Mouse (Mus musculus): ENCODE measurements around the gene Gar1. TPM values are rescaled to one million over a fixed set of nuclear protein-coding genes. Genes with fewer than 3 reads are reported as not detected.

Gene Gar1
- polyA plus RNA-seq, 1 experiment from 2014 or later, result 44.4 TPM

GRCm38 (mm10) chr3:129793801-129794200 is 37.4 kb downstream of the Gar1 start:
- H3K4me3 ChIP-seq (ENCODE audit: low read depth, low read length), result no peak overlapping the region
- WGBS, result 91% methylated on average over 5 of the region's 5 CpGs
- no peak for DNase-seq (ENCODE audit: low spot score)
- ATAC-seq (ENCODE audit: low FRiP score), result no peak
- no peaks in the 10 kb centered on the region for H3K4me1 ChIP-seq (replicated peaks; ENCODE audit: control insufficient read depth, insufficient read depth, low read length)
- H3K36me3 ChIP-seq (ENCODE audit: control insufficient read depth, insufficient read depth, low read length), result no peaks in the 10 kb centered on the region
- no peaks in the 10 kb centered on the region for H3K27me3 ChIP-seq (ENCODE audit: control insufficient read depth, insufficient read depth, low read length)
- H3K27ac ChIP-seq (ENCODE audit: low read depth, low read length), result no peak overlapping the region
- H3K9ac ChIP-seq (ENCODE audit: low read depth, low read length), result no peak overlapping the region
- no peak overlapping the region for H3K4me2 ChIP-seq (replicated peaks; ENCODE audit: low read depth, low read length)
- no peaks in the 10 kb centered on the region for H3K9me3 ChIP-seq (ENCODE audit: control insufficient read depth, low read length)

- Histone ChIP-seq H3K36me3 (ENCODE audit: control insufficient read depth, insufficient read depth, low read length) (no peaks in the 10 kb centered on the region), H3K4me3 (ENCODE audit: low read depth, low read length) (no peak overlapping the region), H3K9ac (ENCODE audit: low read depth, low read length) (no peak overlapping the region), H3K4me2 (replicated peaks; ENCODE audit: low read depth, low read length) (no peak overlapping the region), H3K27ac (ENCODE audit: low read depth, low read length) (no peak overlapping the region), H3K9me3 (ENCODE audit: control insufficient read depth, low read length) (no peaks in the 10 kb centered on the region), H3K27me3 (ENCODE audit: control insufficient read depth, insufficient read depth, low read length) (no peaks in the 10 kb centered on the region), H3K4me1 (replicated peaks; ENCODE audit: control insufficient read depth, insufficient read depth, low read length) (no peaks in the 10 kb centered on the region)
- WGBS, result 91% methylated on average over 3 of the region's 3 CpGs
- peak; percentile 10 for DNase-seq (ENCODE audit: low spot score)
- ATAC-seq (ENCODE audit: low FRiP score), result no peak
Observed at GRCm38 (mm10) chr3:129782746-129783145, 48.5 kb downstream of the Gar1 start.

DNA sequence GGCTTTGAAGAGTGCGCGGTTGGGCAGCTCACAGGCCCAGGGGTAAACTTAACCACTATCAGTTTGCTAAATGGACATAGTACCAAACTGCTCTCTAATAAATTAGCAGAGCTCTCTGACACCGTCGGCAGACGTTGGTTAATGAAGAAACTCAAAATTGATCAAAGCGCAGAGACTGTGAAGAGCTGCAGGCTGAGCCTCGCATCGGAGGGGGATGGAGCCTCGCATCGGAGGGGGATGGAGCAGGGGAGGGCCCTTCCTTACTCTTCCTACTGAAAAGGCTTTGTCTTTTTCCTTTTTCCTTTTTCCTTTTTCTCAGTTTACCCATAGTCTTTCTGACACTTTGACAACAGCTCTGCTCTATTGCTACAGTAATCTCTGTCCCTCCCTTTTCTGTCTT is 49.8 kb downstream of the Gar1 start:
- DNase-seq (ENCODE audit: low spot score) (no peak), ATAC-seq (ENCODE audit: low FRiP score) (no peak)
- Histone ChIP-seq H3K9me3 (ENCODE audit: control insufficient read depth, low read length) (no peaks in the 10 kb centered on the region), H3K36me3 (ENCODE audit: control insufficient read depth, insufficient read depth, low read length) (no peaks in the 10 kb centered on the region), H3K27ac (ENCODE audit: low read depth, low read length) (no peak overlapping the region), H3K9ac (ENCODE audit: low read depth, low read length) (no peak overlapping the region), H3K4me3 (ENCODE audit: low read depth, low read length) (no peak overlapping the region), H3K27me3 (ENCODE audit: control insufficient read depth, insufficient read depth, low read length) (no peaks in the 10 kb centered on the region), H3K4me2 (replicated peaks; ENCODE audit: low read depth, low read length) (no peak overlapping the region), H3K4me1 (replicated peaks; ENCODE audit: control insufficient read depth, insufficient read depth, low read length) (no peaks in the 10 kb centered on the region)
- WGBS, result 52% methylated on average over 10 of the region's 10 CpGs

Other genes starting within 250 kb of the Gar1 start
- 1.4 and 2.0 TPM in 2 replicates for gene Egf, start 76.1 kb downstream of the Gar1 start, polyA plus RNA-seq (2014; fragmentation: Nextera tagmentation; extraction: Ambion mirVana)
- gene Lrit3, start 27.4 kb downstream of the Gar1 start, polyA plus RNA-seq (2014; fragmentation: Nextera tagmentation; extraction: Ambion mirVana), result not detected in 2 replicates
- gene Rrh, start 8.8 kb downstream of the Gar1 start, polyA plus RNA-seq (2014; fragmentation: Nextera tagmentation; extraction: Ambion mirVana), result 0.20 TPM in 1 of 2 replicates, not detected in the other
- gene Cfi, start 4.5 kb upstream of the Gar1 start, polyA plus RNA-seq (2014; fragmentation: Nextera tagmentation; extraction: Ambion mirVana), result 0.54 and 0.63 TPM in 2 replicates
- gene Pla2g12a, start 47.2 kb upstream of the Gar1 start, polyA plus RNA-seq (2014; fragmentation: Nextera tagmentation; extraction: Ambion mirVana), result 23.9 and 24.6 TPM in 2 replicates
- gene Casp6, start 70.0 kb upstream of the Gar1 start, polyA plus RNA-seq (2014; fragmentation: Nextera tagmentation; extraction: Ambion mirVana), result 66.0 and 67.4 TPM in 2 replicates
- gene Mcub, start 138.8 kb upstream of the Gar1 start, polyA plus RNA-seq (2014; fragmentation: Nextera tagmentation; extraction: Ambion mirVana), result 1.7 and 2.8 TPM in 2 replicates
- 29.9 and 30.0 TPM in 2 replicates for gene Sec24b, start 230.2 kb upstream of the Gar1 start, polyA plus RNA-seq (2014; fragmentation: Nextera tagmentation; extraction: Ambion mirVana)

Data from hindbrain, embryonic 11.5 days (tissue).